Mouse (Mus musculus) testis, adult 2 months (tissue): Measurements from ENCODE around the gene Tlr4. TPM values are rescaled to one million over a fixed set of nuclear protein-coding genes. Genes with fewer than 3 reads are reported as not detected.

Source experiments
- H3K27ac ChIP-seq: fragments of 200-500 bp; 2 replicates; pipeline ENCODE4 v1.5.1; 2012; ENCODE audit warnings: low read depth, low read length; ENCODE audit not compliant: control insufficient read depth, insufficient read depth
- H3K27me3 ChIP-seq: fragments of 200-500 bp; 2 replicates; pipeline ENCODE4 v1.6.1; 2012; ENCODE audit warnings: mild to moderate bottlenecking, low read length, moderate library complexity; ENCODE audit not compliant: control insufficient read depth, insufficient read depth
- H3K36me3 ChIP-seq: fragments of 200-500 bp; 2 replicates; pipeline ENCODE4 v1.6.1; 2012; ENCODE audit warnings: mild to moderate bottlenecking, low read length; ENCODE audit not compliant: control insufficient read depth, insufficient read depth
- H3K4me1 ChIP-seq: fragments of 200-500 bp; 2 replicates; pipeline ENCODE4 v1.6.1; 2012; ENCODE audit warnings: low read length; ENCODE audit not compliant: control insufficient read depth, insufficient read depth
- H3K4me3 ChIP-seq: fragments of 200-500 bp; 2 replicates; pipeline ENCODE4 v1.5.1; 2012; ENCODE audit warnings: low read depth, mild to moderate bottlenecking, low read length, moderate library complexity, mixed read lengths; ENCODE audit not compliant: control insufficient read depth
- CTCF ChIP-seq: fragments of 200-500 bp; IDR thresholded peaks from 2 replicates; pipeline ENCODE4 v1.5.1; 2012; ENCODE audit warnings: low read depth, mild to moderate bottlenecking, inconsistent platforms, low read length, moderate library complexity; ENCODE audit not compliant: control insufficient read depth, insufficient read depth, insufficient replicate concordance
- POLR2A ChIP-seq: fragments of 200-500 bp; IDR thresholded peaks from 2 replicates; pipeline ENCODE4 v1.6.1; 2012; ENCODE audit warnings: low read depth, mild to moderate bottlenecking, inconsistent platforms, low read length, moderate library complexity; ENCODE audit not compliant: control insufficient read depth
- polyA plus RNA-seq: library from polyadenylated mRNA; depleted of rRNA; stranded (reverse); fragments of >200 nt; gene quantifications from 2 replicates; pipeline ENCODE4 v1.2.3, GENCODE M21; 2012

Tlr4 gene
- polyA plus RNA-seq, 1 experiment: 0.11 TPM

GRCm38 (mm10) chr4:66872026-66872425 lies 44.6 kb downstream of the Tlr4 start:
- Histone ChIP-seq H3K36me3 (no peaks in the 10 kb centered on the region), H3K27ac (no peak overlapping the region), H3K4me3 (no peak overlapping the region), H3K27me3 (no peaks in the 10 kb centered on the region), H3K4me1 (no peaks in the 10 kb centered on the region)
- TF ChIP-seq CTCF (no peak), POLR2A (no peak)

- no peaks in the 10 kb centered on the region for H3K27me3 ChIP-seq
- no peak overlapping the region for H3K4me3 ChIP-seq
- H3K4me1 ChIP-seq: no peaks in the 10 kb centered on the region
- H3K27ac ChIP-seq: no peak overlapping the region
- TF ChIP-seq POLR2A: no peak
- TF ChIP-seq CTCF: no peak
- H3K36me3 ChIP-seq: no peaks in the 10 kb centered on the region
These were observed 46.0 kb downstream of the Tlr4 start for GRCm38 (mm10) chr4:66873342-66873741.

GRCm38 (mm10) chr4:66875751-66876150 lies 48.4 kb downstream of the Tlr4 start:
- no peaks in the 10 kb centered on the region for H3K27me3 ChIP-seq
- no peak overlapping the region for H3K27ac ChIP-seq
- no peaks in the 10 kb centered on the region for H3K36me3 ChIP-seq
- TF ChIP-seq POLR2A (no peak), CTCF (no peak)
- no peaks in the 10 kb centered on the region for H3K4me1 ChIP-seq
- H3K4me3 ChIP-seq: no peak overlapping the region

GRCm38 (mm10) chr4:66877609-66878008 lies 50.2 kb downstream of the Tlr4 start:
- Histone ChIP-seq H3K4me1 (no peaks in the 10 kb centered on the region), H3K27me3 (no peaks in the 10 kb centered on the region), H3K27ac (no peak overlapping the region), H3K36me3 (no peaks in the 10 kb centered on the region), H3K4me3 (no peak overlapping the region)
- TF ChIP-seq CTCF: no peak
- no peak for TF ChIP-seq POLR2A

GRCm38 (mm10) chr4:66881496-66881895 lies 54.1 kb downstream of the Tlr4 start:
- TF ChIP-seq CTCF (no peak), POLR2A (no peak)
- H3K27ac ChIP-seq: no peak overlapping the region
- H3K36me3 ChIP-seq: no peaks in the 10 kb centered on the region
- no peaks in the 10 kb centered on the region for H3K27me3 ChIP-seq
- no peak overlapping the region for H3K4me3 ChIP-seq
- H3K4me1 ChIP-seq: no peaks in the 10 kb centered on the region

- Histone ChIP-seq H3K4me3 (no peak overlapping the region), H3K27ac (no peak overlapping the region), H3K27me3 (no peaks in the 10 kb centered on the region), H3K36me3 (no peaks in the 10 kb centered on the region), H3K4me1 (no peaks in the 10 kb centered on the region)
- TF ChIP-seq CTCF (no peak), POLR2A (no peak)
These were observed 55.9 kb downstream of the Tlr4 start for GRCm38 (mm10) chr4:66883264-66883663.

- Histone ChIP-seq H3K4me1 (no peaks in the 10 kb centered on the region), H3K27me3 (no peaks in the 10 kb centered on the region), H3K4me3 (no peak overlapping the region), H3K27ac (no peak overlapping the region), H3K36me3 (no peaks in the 10 kb centered on the region)
- TF ChIP-seq POLR2A: no peak
- TF ChIP-seq CTCF: no peak
These were observed 67.2 kb downstream of the Tlr4 start for GRCm38 (mm10) chr4:66894547-66894946.

- no peaks in the 10 kb centered on the region for H3K36me3 ChIP-seq
- no peaks in the 10 kb centered on the region for H3K4me1 ChIP-seq
- no peaks in the 10 kb centered on the region for H3K27me3 ChIP-seq
- H3K4me3 ChIP-seq: no peak overlapping the region
- no peak overlapping the region for H3K27ac ChIP-seq
- TF ChIP-seq POLR2A: no peak
- no peak for TF ChIP-seq CTCF
These were observed 67.6 kb downstream of the Tlr4 start for GRCm38 (mm10) chr4:66894981-66895380.
